Mouse (Mus musculus) forebrain, embryonic 11.5 days (tissue): ENCODE data around the gene Slc4a5. TPM values are rescaled to one million over a fixed set of nuclear protein-coding genes. Genes with fewer than 3 reads are reported as not detected.

Experiments used
- polyA plus RNA-seq: library from polyadenylated mRNA; unstranded; fragments of >200 nt; fragmentation: Nextera tagmentation; extraction: Ambion mirVana; gene quantifications from 2 replicates; pipeline ENCODE4 v1.2.1, GENCODE M21; 2014

Gene Slc4a5
- polyA plus RNA-seq, 1 experiment from 2014 or later: 0.35 TPM

Other genes starting within 250 kb of the Slc4a5 start
- 4.8 and 5.6 TPM in 2 replicates for gene Dok1, start 186.4 kb upstream of the Slc4a5 start, polyA plus RNA-seq
- 9.2 and 9.9 TPM in 2 replicates for gene Loxl3, start 185.7 kb upstream of the Slc4a5 start, polyA plus RNA-seq
- 124 and 125 TPM in 2 replicates for gene Aup1, start 165.3 kb upstream of the Slc4a5 start, polyA plus RNA-seq
- gene Htra2, start 164.6 kb upstream of the Slc4a5 start, polyA plus RNA-seq: 30.1 and 32.5 TPM in 2 replicates
- 0.85 and 1.3 TPM in 2 replicates for gene Dqx1, start 162.0 kb upstream of the Slc4a5 start, polyA plus RNA-seq
- gene Tlx2, start 149.5 kb upstream of the Slc4a5 start, polyA plus RNA-seq: not detected in 2 replicates
- 34.3 and 36.4 TPM in 2 replicates for gene Pcgf1, start 142.0 kb upstream of the Slc4a5 start, polyA plus RNA-seq
- gene Lbx2, start 133.5 kb upstream of the Slc4a5 start, polyA plus RNA-seq: 0.40 TPM in 1 of 2 replicates, not detected in the other
- 2.8 and 3.0 TPM in 2 replicates for gene Ccdc142, start 118.2 kb upstream of the Slc4a5 start, polyA plus RNA-seq
- gene Gm42688, start 118.2 kb upstream of the Slc4a5 start, polyA plus RNA-seq: 2.5 and 3.0 TPM in 2 replicates
- 116 and 123 TPM in 2 replicates for gene Mrpl53, start 110.8 kb upstream of the Slc4a5 start, polyA plus RNA-seq
- 37.1 and 39.0 TPM in 2 replicates for gene Mogs, start 104.3 kb upstream of the Slc4a5 start, polyA plus RNA-seq
- 141 and 154 TPM in 2 replicates for gene Wbp1, start 98.3 kb upstream of the Slc4a5 start, polyA plus RNA-seq
- 20.0 and 27.7 TPM in 2 replicates for gene Ino80b, start 94.4 kb upstream of the Slc4a5 start, polyA plus RNA-seq
- 17.8 and 23.0 TPM in 2 replicates for gene Rtkn, start 84.4 kb upstream of the Slc4a5 start, polyA plus RNA-seq
- gene Wdr54, start 63.4 kb upstream of the Slc4a5 start, polyA plus RNA-seq: 12.6 and 15.6 TPM in 2 replicates
- gene 1700003E16Rik, start 63.4 kb upstream of the Slc4a5 start, polyA plus RNA-seq: 1.2 and 1.9 TPM in 2 replicates
- 99.6 and 104 TPM in 2 replicates for gene Dctn1, start 53.9 kb upstream of the Slc4a5 start, polyA plus RNA-seq
- 48.0 and 48.1 TPM in 2 replicates for gene Mthfd2, start 106.1 kb downstream of the Slc4a5 start, polyA plus RNA-seq
- 69.7 TPM in 2 replicates for gene Mob1a, start 106.2 kb downstream of the Slc4a5 start, polyA plus RNA-seq
- 128 and 140 TPM in 2 replicates for gene Bola3, start 129.3 kb downstream of the Slc4a5 start, polyA plus RNA-seq
- 49.9 and 56.0 TPM in 2 replicates for gene Tet3, start 239.3 kb downstream of the Slc4a5 start, polyA plus RNA-seq